Mouse (Mus musculus) ovary, postnatal 36 days (tissue): ENCODE results near the gene Apol7c.
A peak's percentile ranks its signal among the peaks of the same experiment; 100 is the strongest.
"Not testable (repeated sequence)": the region's sequence is repeated elsewhere in the genome, so short reads cannot be mapped to it uniquely, and the experiment has no call there.

Experiments
- DNase-seq: peaks from one replicate; pipeline ENCODE4 v3.0.0; 2022; ENCODE audit warnings: low spot score, mixed read lengths

Apol7c gene

GRCm38 (mm10) chr15:77533216-77533615 lies at the start of gene Apol7c:
Gene Apol7c, minus strand, starts transcription at chr15:77533316.
- no peak for DNase-seq

- peak; percentile 19 for DNase-seq
These were observed 48.6 kb upstream of the Apol7c start for GRCm38 (mm10) chr15:77581681-77582080.

- no peak for DNase-seq
These were observed 46.2 kb upstream of the Apol7c start for GRCm38 (mm10) chr15:77579311-77579710.

GRCm38 (mm10) chr15:77578801-77579200 lies 45.7 kb upstream of the Apol7c start:
- DNase-seq, result no peak

GRCm38 (mm10) chr15:77563219-77563618 lies 30.1 kb upstream of the Apol7c start:
- DNase-seq, result no peak

- DNase-seq, result no peak
These were observed 28.7 kb upstream of the Apol7c start, which contains the start of gene 1700025B11Rik for GRCm38 (mm10) chr15:77561792-77562191. Gene 1700025B11Rik, minus strand, starts transcription at chr15:77561892.

- DNase-seq, result not testable (repeated sequence)
These were observed 6.1 kb upstream of the Apol7c start for GRCm38 (mm10) chr15:77539221-77539620.

GRCm38 (mm10) chr15:77523186-77523843 lies 9.8 kb downstream of the Apol7c start:
- peak; percentile 72 for DNase-seq

GRCm38 (mm10) chr15:77520596-77520995 lies 12.5 kb downstream of the Apol7c start:
- DNase-seq, result not testable (repeated sequence)

- DNase-seq, result not testable (repeated sequence)
These were observed 25.1 kb downstream of the Apol7c start, which contains the start of gene Apol11a for GRCm38 (mm10) chr15:77507966-77508365. Gene Apol11a, plus strand, starts transcription at chr15:77508271.

- not testable (repeated sequence) for DNase-seq
These were observed 38.4 kb downstream of the Apol7c start for GRCm38 (mm10) chr15:77494694-77495093.

- DNase-seq, result not testable (repeated sequence)
These were observed 39.9 kb downstream of the Apol7c start for GRCm38 (mm10) chr15:77493181-77493580.

GRCm38 (mm10) chr15:77482140-77482794 lies 50.8 kb downstream of the Apol7c start:
- no peak for DNase-seq

- DNase-seq, result not testable (repeated sequence)
These were observed 56.4 kb downstream of the Apol7c start, which contains the start of gene Apol10a for GRCm38 (mm10) chr15:77476693-77477092. Gene Apol10a, plus strand, starts transcription at chr15:77477047.
